Mouse (Mus musculus) kidney, postnatal 25 days (tissue): Measurements from ENCODE around the gene Map6d1.
A peak's percentile ranks its signal among the peaks of the same experiment; 100 is the strongest.

ENCODE experiments used
- DNase-seq, 2 experiments: peaks; one replicate each; pipeline ENCODE4 v3.0.0; 2021; ENCODE audit warnings: mixed read lengths in 2 of 2

Gene Map6d1

DNA sequence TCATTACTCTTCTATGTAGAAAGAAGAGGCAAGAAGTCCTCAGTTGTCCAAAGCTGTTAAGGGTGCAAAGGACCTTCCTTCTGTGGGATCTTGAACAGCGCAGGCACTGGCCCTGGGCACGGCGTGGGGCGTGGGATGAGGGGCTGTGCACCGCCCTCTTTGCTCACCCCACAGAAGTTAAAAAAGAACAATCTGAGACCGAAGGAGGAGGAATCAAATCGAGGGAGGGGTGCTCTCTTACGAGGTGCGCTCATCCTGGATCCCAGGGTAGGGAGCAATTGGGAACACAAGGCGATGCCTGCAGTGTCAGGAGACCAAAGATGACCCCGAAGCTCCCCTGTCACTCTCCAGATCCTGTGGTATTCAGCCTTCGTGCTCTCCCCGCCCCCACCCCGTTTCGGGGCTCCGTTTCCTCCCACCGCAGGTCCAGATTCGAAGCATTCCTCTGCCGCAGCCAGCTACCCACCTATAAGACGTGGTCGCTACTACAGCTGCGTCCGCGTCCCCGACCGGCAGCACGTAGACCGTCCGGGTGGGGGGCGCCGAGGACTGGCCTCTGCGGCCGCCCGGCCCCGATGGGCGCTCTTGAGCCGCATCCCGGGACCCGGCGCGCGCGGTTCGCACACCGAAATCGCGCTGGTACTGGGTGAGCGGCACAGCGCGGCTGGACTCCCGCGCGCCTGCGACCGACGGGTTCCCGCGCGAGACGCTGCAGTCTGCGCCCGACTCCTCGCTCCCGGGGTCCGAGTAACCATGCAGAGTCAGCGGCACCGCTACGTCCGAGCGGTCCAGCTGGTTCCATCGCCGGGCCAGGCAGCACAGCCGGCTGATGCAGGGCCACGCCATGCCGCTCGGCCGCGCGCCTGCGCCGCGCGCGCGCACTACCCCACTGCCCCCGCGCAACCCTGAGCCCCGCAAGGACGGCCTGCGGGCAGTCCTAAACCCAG, at the start of gene Map6d1:
Map6d1 (minus strand) TSS at position 891 of the 947 bp plus-strand sequence.
- peak in 1 of 2 experiments; percentile 9 for DNase-seq

DNA sequence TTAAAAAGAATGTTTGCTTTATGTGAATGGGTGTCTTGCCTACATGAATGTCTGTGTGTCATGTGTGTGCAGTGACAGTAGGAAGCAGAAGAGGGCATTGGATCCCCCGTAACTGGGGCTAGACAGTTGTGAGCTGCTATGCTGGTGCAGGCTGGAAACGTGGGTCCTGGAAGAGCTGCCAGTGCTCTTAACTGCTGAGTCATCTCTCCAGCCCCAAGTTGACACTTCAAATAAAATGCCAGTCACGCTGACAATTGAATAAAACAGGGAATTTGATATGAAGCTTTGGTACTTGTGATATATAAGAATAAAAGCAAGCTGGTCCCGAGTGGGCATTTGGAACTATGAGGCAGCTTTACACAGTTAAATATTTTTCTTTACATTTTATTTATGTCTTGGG, 39.1 kb upstream of the Map6d1 start:
- no peak for DNase-seq

DNA sequence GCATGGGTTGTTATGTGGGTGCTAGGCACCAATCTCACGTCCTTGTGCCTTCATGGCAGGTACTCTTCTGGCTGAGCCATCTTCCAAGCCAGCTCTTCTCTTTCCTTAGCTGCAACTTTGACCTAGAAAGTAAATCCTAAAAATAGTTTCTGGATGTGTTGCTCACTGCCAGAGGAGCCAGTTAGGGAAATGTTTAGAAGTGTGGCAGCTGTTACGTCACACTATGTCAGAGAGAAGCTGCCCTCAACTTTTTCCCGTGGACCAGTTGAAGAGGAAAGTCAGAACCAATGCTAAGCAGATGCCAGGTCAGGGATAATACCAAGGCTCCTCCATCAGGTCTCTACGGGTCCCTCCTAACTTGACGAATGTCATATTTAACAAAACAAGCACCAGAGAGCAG, 38.2 kb upstream of the Map6d1 start:
- no peak for DNase-seq

DNA sequence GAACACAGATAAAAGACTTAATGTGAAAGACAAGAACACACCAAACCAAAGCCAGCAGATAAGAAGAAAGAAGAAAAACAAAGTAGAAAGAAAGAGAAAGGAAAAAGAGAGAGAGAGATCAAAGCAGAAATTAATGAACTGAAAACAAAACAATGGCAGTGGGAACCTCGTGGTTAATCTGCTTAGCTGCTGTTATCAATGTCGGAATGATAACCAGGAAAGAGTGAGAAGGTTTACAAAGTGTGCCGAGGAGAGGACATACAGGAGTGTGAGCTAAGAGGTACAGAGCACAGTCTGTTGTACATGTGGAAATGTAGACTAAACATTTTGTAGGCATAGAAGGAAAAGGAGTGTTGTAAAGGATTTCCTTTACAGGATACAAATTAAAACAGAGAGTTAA, 31.8 kb upstream of the Map6d1 start:
- DNase-seq = no peak

DNA sequence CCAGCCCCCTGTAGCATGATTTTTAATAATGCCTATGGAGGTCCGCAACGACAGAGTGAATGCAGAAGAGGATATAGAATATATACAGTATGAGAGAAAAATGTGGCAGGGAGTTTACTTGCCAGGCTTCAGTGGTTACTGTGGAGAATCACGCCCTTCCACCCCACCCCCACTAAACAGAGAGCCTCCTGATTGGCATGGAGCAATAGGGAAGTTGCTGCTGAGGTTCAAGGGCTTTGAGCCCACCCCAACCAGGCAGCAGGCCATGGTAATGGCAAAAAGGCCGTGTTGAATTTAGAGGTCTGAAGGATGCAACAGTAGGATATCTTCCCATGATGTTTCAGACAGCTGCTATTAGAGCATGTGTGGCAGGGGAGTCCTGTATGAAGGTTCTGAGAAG, 30.2 kb upstream of the Map6d1 start:
- no peak for DNase-seq

DNA sequence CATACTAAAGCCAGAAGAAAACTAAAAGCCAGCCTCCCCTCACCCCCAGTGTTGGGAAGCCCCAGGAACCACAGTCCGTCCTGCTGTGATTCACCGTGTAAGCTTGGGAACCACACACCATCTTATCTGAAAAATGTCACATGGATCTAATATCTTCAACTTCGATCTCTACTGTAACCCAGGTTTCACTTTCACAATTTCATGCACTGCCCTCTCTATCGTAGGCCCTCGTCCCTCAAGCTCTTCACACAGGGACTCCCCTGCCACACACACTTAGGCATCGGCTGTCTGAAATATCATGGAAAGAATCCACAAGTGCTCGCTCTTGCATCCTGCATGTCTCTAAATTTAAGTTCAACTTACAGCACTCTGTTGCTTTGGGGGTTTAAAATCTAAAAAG, 23.9 kb upstream of the Map6d1 start:
- no peak for DNase-seq

DNA sequence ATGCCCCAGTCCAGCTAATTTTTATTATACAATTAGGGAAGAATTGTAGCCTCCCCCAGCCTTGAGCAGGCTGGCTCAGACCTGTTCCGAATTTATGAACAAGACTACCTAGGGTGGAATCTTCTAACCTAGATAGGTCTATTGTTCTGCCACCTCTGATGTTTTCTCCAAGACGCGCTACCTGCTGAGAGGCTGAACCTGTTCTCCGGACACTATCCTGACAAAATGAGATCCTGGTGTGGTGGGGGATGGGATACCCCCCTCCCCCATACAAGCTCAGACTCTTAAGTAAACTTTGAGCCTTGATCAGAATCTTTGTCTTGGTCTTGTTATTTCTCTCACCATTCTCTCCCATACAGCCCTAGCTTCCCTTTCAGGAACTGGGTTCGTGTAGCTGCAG, 16.8 kb upstream of the Map6d1 start:
- DNase-seq = no peak

DNA sequence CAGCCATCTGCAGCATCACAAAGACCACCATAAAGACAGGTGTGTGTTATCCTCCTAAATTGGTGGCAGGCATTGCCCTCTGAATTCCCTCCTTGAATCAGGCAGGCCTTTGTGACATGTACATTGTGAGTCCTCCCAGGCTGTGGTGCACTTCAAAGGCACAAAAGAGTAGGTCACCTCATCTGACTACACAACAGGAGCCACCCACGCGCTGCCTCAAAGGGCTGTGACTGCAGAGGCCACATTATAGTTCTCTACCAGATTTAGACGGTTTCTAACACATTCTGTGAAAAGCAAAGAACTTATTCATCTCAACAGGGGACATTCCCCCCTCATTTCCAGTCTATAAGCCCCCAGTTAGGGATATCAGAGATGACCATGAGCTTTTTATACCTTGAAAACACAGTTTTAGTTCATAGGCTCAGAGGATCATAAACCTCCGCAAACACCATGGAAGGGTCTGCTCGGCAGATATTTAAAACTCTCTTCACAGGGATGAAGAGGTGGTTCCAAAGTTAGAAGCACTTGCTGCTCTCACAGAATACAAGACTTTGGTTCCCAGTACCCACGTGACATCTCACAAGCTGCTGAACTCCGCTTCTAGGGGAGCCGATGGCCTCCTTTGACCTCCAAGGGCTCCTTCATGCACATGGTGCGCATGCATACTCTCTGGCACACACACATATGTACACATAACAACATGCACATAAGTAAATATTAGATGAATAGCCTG, 7.5 kb upstream of the Map6d1 start:
- DNase-seq = no peak

DNA sequence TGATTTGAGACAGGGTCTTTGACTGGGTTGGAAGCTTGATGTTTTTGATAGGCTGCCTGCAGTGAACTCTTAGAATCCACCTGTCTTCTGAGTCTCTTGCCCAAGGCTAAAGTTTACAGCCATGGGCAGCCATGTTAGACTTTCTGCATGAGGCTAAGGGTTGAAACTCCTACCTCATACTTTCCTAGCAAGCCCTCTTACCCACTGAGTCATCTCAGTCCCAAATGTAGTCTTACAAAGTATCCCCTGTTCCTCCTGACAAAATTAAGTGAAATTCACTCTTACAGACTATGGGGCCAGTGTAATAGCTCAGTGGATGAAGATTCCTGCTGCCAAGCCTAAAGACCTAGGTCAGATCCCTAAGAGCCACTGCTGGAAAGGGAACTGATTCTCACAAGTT, 5.9 kb upstream of the Map6d1 start:
- no peak for DNase-seq

DNA sequence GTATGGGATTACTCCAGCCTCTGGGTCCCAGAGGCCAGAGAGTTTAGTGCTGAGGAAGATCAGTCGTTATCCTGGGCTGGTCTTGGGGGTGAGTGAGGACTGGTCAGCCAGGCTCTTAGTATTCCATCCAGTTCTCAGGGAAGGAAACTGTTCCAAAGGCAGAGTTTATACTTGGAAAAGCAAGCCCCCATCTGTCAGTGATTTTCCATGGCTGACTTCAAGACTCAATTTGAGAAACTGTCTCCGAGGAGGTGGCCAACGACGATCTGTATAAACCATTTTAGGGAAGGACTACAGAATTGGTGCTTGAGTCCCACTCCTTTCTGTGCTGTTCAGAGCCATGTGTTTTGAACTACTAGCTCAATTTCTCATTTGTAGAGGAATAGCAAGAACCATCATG, 2.5 kb downstream of the Map6d1 start:
- DNase-seq = no peak

DNA sequence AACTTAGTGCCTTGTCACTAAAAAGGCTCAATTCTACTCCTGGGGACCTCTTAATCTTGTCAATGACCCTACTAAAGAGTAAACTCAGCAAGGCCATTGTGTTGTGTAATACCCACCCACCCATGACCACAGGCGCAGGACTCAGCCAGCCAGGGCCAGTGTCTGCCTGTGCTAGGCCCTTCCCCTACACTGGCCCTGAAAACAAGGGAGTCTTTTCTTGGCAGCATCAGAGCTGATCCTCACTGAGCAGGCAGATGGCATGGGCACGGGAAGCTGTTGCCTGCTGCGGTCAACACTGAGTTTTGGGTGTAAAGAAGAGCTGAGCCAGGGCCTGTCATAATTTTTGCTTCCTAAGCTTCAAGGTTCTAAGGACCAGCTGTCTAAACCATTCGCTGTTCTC, 3.7 kb downstream of the Map6d1 start:
- DNase-seq = peak in 1 of 2 experiments; percentile 54

DNA sequence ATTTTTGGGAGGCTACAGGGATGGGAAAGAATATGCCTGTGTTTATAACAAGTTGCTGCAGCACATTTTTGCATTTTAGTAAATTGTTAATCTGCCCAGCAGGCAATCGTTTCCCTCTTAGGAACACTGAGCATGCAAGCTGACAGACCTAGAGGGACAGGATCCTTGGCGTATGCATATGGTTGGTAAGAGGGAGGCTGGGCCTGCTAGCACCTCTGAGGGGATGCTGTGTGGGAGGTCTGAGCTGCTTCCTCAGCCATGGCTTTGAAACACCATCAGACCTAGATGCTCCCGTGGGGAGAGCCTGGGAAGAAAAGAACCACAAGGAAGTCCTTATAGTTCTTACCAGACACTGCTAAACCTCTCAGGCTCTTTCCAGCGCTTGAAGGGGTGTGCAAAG, 6.8 kb downstream of the Map6d1 start:
- no peak for DNase-seq

DNA sequence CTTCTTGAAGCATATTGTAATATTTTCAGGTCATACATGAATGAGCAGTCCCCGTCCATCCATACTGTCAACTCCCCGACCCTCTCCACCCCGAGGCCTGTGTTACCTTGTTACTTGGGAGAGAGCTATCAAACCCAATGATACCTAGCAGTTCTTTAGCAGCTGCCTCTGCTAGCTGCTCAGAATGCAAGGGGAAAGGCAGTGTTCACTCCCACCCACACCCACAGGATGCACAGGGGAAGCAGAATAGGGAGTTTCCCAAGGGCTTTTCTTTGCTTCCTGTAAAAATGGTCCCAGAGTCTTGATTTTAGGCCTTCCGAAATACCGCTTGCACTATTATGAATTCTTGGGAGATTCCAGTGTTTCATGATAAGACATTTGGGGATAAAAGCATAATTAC, 13.0 kb downstream of the Map6d1 start:
- no peak for DNase-seq

DNA sequence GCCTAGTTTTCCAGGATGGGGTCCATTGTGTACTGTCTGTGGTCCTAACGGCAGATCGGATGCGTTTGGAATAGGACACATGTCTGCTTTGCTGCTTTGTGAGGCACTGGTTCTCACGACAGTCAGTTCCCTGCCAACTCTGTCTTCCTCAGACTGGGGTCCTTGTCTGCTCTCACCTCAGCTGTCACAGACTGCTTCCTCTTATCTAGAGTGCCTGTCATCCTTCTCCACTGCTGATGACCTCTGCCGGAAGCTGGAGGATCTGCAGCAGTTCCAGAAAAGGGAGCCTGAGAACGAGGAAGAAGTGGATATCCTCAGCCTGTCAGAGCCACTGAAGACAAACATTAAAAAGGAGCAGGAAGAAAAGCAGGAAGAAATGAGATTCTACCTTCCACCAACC, 13.7 kb downstream of the Map6d1 start:
- no peak for DNase-seq

DNA sequence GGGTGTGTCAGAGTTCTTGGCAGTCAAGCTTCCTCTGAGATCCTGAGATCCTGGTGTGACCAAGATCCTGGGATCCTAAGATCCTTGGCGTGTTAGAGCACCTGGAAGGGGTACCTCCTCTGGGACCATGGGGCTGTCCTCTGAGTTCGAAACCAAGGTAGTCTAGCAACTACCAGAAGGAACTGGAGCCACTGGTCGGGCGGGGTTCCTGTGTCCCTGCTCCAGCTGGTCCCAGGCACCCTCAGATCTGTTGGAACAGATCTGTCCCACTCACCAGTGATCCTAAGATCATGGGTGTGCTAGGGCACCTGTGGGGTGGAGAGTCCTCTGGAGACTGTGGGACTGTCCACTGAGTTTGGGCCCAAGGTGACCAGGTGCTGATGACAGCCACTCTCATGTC, 14.5 kb downstream of the Map6d1 start:
- DNase-seq = no peak

DNA sequence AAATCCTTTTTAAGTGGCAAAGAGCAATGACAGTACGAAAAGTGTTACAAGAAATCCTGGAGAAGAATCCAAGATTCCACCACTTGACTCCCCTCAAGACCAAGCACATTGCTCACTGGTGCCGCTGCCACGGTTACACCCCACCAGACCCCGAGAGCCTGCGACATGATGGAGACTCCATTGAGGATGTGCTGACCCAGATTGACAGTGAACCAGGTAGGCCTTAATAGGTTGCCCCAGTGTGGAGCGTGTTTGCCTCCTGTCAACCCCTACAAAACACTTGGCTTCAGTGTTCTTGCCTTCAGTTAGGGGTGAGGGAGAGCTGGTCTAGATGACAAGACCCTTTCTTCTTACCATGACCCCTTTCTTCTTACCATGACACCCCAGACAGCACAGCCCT, 18.4 kb downstream of the Map6d1 start:
- no peak for DNase-seq

DNA sequence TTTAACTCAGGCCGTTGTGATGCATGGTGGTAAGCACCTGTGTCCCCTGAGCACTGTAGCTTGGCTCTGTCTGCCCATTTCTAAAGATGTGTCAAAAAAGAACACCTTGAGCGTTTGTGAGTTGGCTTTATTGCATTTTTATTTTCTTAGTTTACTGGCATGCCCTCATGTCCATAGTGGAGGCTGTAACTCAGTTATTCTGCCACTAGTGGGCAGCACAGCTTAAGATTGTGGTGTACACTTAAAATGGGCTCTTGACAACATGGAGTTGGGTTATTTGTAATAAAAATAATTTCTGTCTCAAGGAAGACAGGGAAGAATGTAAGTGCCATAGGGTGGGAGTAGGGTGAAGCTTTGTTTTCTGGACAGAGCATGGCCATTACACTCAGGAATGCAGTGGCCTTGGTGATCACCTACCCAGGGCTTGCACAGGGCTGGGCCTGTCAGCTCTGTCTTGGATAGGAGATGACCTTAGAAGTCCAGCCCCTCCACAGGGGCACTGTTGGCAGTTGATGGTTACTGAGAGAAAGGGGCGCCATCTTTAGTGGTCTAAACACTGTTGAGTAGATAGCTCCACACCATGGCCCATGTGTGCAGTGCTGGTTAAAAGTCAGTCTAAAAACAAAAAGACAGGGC, 27.4 kb downstream of the Map6d1 start:
- DNase-seq = peak in 1 of 2 experiments; percentile 61

DNA sequence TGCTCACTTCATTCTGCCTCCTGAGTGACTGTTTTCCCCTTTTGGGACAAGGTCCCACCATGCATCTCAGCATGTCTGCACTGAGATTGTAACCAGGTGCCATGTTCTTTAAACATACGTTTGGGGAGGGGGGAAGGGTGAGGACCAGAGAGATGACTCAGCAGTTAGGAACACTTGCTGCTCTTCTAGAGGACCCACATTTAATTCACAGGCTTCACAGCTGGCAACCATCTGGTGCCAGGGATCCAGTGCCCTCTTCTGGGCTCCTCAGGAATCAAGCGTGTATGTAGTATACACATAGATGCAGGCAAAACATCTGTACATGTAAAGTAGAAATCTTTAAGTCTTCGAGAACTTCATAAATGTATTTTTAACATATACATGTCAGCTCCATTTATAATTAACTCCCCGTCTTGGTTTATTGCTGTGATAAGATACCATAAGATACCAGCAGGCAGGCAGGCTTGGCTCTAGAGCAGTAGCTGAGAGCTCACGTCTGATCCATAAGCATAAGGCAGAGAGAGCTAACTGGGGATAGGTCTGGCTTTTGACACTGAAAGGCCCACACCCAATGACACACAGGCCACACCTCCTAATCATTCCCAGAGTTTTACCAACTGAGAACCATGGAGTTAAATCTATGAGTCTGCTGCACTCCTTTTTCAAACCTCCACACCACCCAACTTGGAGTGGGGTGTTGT, 41.5 kb downstream of the Map6d1 start:
- no peak for DNase-seq

DNA sequence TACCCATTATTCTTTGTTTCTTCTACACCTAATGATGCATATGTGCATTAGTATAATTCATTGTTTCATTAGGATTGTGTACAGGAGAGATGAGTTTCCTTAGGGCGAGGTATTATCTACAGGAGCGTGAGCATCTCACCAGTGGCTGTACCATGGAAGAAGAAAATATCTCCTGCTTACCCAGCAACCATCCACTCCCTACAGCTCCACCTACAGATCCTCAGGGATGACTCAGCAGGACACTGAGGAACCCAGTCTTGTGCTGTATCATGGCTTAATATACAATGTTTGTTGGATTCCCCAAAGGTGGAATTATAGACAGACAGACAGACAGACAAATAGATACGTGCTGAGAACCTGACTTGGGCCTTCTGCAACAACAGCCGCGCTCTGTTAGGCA, 44.2 kb downstream of the Map6d1 start:
- no peak for DNase-seq

DNA sequence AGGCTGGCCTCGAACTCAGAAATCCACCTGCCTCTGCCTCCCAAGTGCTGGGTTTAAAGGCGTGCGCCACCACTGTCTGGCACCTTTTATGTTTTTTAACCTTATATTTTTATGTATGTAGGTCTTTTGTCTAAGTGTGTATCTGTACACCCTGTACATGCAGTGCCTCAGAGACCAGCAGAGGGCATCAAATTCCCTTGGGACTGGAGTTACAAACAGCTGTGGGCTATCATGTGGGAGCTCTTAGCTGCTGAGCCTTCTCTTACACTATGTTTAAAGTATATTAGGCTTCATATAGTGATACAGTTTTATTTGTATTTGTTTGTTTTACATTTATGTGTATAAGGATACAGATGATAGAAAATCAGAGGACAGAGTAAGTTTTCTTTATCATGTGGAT, 45.6 kb downstream of the Map6d1 start:
- DNase-seq = peak in 1 of 2 experiments; percentile 46

DNA sequence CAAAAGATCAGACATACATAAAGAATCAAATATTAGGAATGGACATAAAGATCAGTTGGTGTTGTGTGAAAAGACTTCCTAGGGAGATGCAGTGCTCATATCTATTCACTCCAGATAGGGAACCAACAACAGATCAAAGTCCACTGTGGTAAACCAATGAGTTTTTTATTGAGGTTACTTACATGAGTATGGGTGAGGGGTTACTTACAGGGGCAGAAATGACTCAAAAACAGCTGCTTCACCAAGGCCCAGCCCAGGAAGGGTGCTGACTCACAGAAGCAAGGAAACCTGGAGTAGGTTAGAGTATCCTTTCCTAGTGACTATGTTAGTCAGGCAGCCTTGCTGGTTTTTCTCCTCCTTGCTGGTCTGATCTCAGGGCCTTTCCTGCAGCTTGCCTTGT, 49.1 kb downstream of the Map6d1 start:
- no peak for DNase-seq

DNA sequence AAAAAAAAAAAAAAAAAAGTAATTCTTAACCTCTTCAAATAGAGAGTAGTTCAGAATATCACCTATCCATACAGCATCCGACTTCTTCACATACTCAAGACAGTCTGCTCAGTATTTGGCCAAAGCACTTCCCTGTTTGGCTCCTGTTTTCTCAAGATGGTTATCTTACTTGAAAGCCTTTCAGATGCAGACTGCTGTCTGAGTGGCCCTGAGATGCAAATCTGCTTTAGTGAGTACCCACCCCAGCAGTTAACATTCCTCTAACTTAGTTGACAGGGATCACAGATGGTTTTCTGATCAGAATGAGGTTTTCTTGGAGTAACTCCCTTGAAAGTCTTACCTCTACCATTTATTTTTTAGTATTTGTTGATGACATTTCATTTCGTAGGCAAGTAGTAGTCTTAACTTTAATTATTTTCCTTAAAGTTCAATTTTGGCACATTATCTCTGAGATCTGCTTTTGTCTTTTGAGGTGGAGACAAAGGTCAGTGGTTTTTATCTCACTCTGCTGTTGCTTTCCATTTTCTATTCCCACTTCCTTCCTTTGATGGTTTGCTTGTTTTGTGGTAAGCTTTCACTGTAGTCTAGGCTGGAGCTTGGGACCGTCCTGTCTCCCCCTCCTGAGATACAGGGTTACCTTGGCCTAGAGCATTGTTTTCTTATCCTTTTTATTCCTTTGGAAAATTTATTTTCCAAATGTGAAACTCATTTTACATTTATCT, 49.8 kb downstream of the Map6d1 start:
- no peak for DNase-seq
